In the genomic region with DNA sequence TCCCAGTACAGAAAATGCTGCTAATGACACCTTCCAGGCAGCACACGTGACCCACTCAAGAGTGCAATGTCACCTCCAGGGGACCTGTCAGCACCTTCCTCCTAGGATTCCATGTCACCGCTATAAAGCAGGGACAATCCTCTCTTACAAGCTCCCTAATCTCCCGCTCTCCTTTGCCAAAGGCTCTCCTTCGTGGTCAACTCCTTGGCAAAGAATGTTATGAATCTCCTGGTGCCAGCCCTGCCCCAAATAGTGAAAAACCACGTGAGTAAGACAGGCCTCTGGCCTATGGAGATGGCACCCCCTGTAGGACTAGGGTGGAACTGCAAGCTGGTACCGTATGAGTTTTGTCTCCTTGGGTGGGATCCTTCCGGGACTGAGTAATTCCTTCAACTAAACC, we compare ENCODE assay signal across 9 mouse cellular contexts. TPM values are rescaled to one million over a fixed set of nuclear protein-coding genes. Genes with fewer than 3 reads are reported as not detected.
DNase-seq lines count a peak whose midpoint lies in the region; ATAC-seq and TF ChIP-seq lines count a peak whose summit lies in the region.
"Had no signal": no experiment of that assay in that cellular context is flagged by ENCODE, and none has a peak within 500 bp of the region (broad histone marks: within the 10 kb centered on the region; RNA-seq: fewer than 3 reads in every experiment).

No protein-coding gene starts in this region.

- H3K9me3 ChIP-seq in kidney, embryonic 16.5 days (ENCODE audit: low read length) = no peaks in the 10 kb centered on the region
- no peaks in the 10 kb centered on the region for H3K9me3 ChIP-seq in MEL (replicated peaks; ENCODE audit: insufficient read depth, low read length)
- no peaks in the 10 kb centered on the region for H3K9me3 ChIP-seq in embryonic facial prominence, embryonic 10.5 days
- H3K9me3 ChIP-seq in limb, embryonic 11.5 days (ENCODE audit: control insufficient read depth, low read length) = no peaks in the 10 kb centered on the region
- no peaks in the 10 kb centered on the region for H3K9me3 ChIP-seq in forebrain, embryonic 15.5 days

- ATAC-seq in kidney, embryonic 16.5 days (ENCODE audit: low FRiP score, low TSS enrichment) = no peak
- no peak for ATAC-seq in limb, embryonic 11.5 days (ENCODE audit: insufficient number of reproducible peaks, low FRiP score, low TSS enrichment, low read depth)
- no peak for ATAC-seq in forebrain, embryonic 15.5 days (replicated peaks)

- no peak overlapping the region for H3K9ac ChIP-seq in kidney, embryonic 16.5 days (replicated peaks; ENCODE audit: low read length)
- H3K9ac ChIP-seq in MEL (ENCODE audit: control insufficient read depth, low read depth, low read length, poor library complexity, severe bottlenecking) = no peak overlapping the region
- no peak overlapping the region for H3K9ac ChIP-seq in limb, embryonic 11.5 days (ENCODE audit: low read length)
- H3K9ac ChIP-seq in forebrain, embryonic 15.5 days (replicated peaks) = no peak overlapping the region

- no peaks in the 10 kb centered on the region for H3K36me3 ChIP-seq in kidney, embryonic 16.5 days (ENCODE audit: insufficient read depth, low read length)
- no peaks in the 10 kb centered on the region for H3K36me3 ChIP-seq in MEL (ENCODE audit: control insufficient read depth in 1 of 2, insufficient read depth in 2 of 2, low read length in 2 of 2)
- H3K36me3 ChIP-seq in embryonic facial prominence, embryonic 10.5 days (replicated peaks) = no peaks in the 10 kb centered on the region
- H3K36me3 ChIP-seq in limb, embryonic 11.5 days (ENCODE audit: control insufficient read depth, insufficient read depth, low read length) = no peaks in the 10 kb centered on the region
- H3K36me3 ChIP-seq in forebrain, embryonic 15.5 days = no peaks in the 10 kb centered on the region

- no peaks in the 10 kb centered on the region for H3K27me3 ChIP-seq in kidney, embryonic 16.5 days (ENCODE audit: insufficient read depth, low read length)
- no peaks in the 10 kb centered on the region for H3K27me3 ChIP-seq in MEL (ENCODE audit: control insufficient read depth in 1 of 2, insufficient read depth in 2 of 2, low read length in 2 of 2)
- no peaks in the 10 kb centered on the region for H3K27me3 ChIP-seq in embryonic facial prominence, embryonic 10.5 days (replicated peaks; ENCODE audit: low read depth, poor library complexity, severe bottlenecking)
- H3K27me3 ChIP-seq in limb, embryonic 11.5 days (ENCODE audit: control insufficient read depth, insufficient read depth, low read length) = no peaks in the 10 kb centered on the region
- no peaks in the 10 kb centered on the region for H3K27me3 ChIP-seq in forebrain, embryonic 15.5 days

- H3K27ac ChIP-seq in kidney, embryonic 16.5 days (ENCODE audit: low read length) = no peak overlapping the region
- no peak overlapping the region for H3K27ac ChIP-seq in MEL (ENCODE audit: control insufficient read depth, low read depth, low read length)
- no peak overlapping the region for H3K27ac ChIP-seq in embryonic facial prominence, embryonic 10.5 days (replicated peaks)
- H3K27ac ChIP-seq in limb, embryonic 11.5 days (replicated peaks; ENCODE audit: low read depth, low read length) = no peak overlapping the region
- H3K27ac ChIP-seq in forebrain, embryonic 15.5 days (replicated peaks) = no peak overlapping the region

- peak; percentile 21 for DNase-seq in kidney, adult 9 months
- peak; percentile 11 for DNase-seq in MEL (ENCODE audit: low read depth, low spot score)
- peak; percentile 22 for DNase-seq in embryonic facial prominence, embryonic 10.5 days (ENCODE audit: low spot score)
- peak; percentile 41 for DNase-seq in limb, embryonic 11.5 days (ENCODE audit: low spot score)
- DNase-seq in thymus, postnatal 25 days = peak; percentile 11
- no peak for DNase-seq in right cerebral cortex, postnatal 36 days (ENCODE audit: low spot score in 2 of 2)

- peak; percentile 40 to 78 (median 42) for TF ChIP-seq CTCF in MEL (IDR thresholded peaks at IDR 0.05 in 2 of 3, conservative IDR thresholded peaks at IDR 0.05 in 1 of 3; ENCODE audit: control insufficient read depth in 1 of 3, insufficient read depth in 1 of 3, low read depth in 2 of 3, low read length in 3 of 3, poor library complexity in 1 of 3, severe bottlenecking in 1 of 3)

- no peaks in the 10 kb centered on the region for H3K4me1 ChIP-seq in kidney, embryonic 16.5 days (ENCODE audit: insufficient read depth, low read length)
- H3K4me1 ChIP-seq in MEL (ENCODE audit: control insufficient read depth in 1 of 2, insufficient read depth in 2 of 2, low read length in 2 of 2) = no peaks in the 10 kb centered on the region
- H3K4me1 ChIP-seq in embryonic facial prominence, embryonic 10.5 days = no peaks in the 10 kb centered on the region
- no peaks in the 10 kb centered on the region for H3K4me1 ChIP-seq in limb, embryonic 11.5 days (ENCODE audit: control insufficient read depth, insufficient read depth, low read length)
- no peaks in the 10 kb centered on the region for H3K4me1 ChIP-seq in forebrain, embryonic 15.5 days

- no peak overlapping the region for H3K4me3 ChIP-seq in kidney, embryonic 16.5 days (ENCODE audit: low read length)
- H3K4me3 ChIP-seq in MEL (ENCODE audit: control insufficient read depth in 1 of 2, insufficient read depth in 1 of 2, low read depth in 2 of 2, low read length in 2 of 2) = no peak overlapping the region
- H3K4me3 ChIP-seq in embryonic facial prominence, embryonic 10.5 days = no peak overlapping the region
- no peak overlapping the region for H3K4me3 ChIP-seq in limb, embryonic 11.5 days (ENCODE audit: low read depth, low read length)
- H3K4me3 ChIP-seq in forebrain, embryonic 15.5 days = no peak overlapping the region

- H3K79me2 ChIP-seq in MEL (ENCODE audit: control insufficient read depth, insufficient read depth, low read length, poor library complexity) = no peaks in the 10 kb centered on the region

- 65% methylated on average over 7 of the region's 7 CpGs for WGBS in kidney, embryonic 16.5 days
- 63% methylated on average over 7 of the region's 7 CpGs for WGBS in embryonic facial prominence, embryonic 10.5 days
- WGBS in limb, embryonic 11.5 days = 56% methylated on average over 7 of the region's 7 CpGs
- WGBS in forebrain, embryonic 15.5 days = 61% methylated on average over 7 of the region's 7 CpGs

- TF ChIP-seq POLR2A in MEL (IDR thresholded peaks at IDR 0.05; ENCODE audit: control insufficient read depth in 1 of 2, insufficient read depth in 1 of 2, low read depth in 1 of 2, low read length in 2 of 2, poor library complexity in 1 of 2) = no peak

- no peak; the same call in 1 of the 2 replicates for TF ChIP-seq RAD21 in MEL (IDR thresholded peaks at IDR 0.05; ENCODE audit: low read depth, low read length)

- no peak for TF ChIP-seq EP300 in MEL (IDR thresholded peaks at IDR 0.05; ENCODE audit: low read depth in 1 of 2, low read length in 2 of 2)

- H3K4me2 ChIP-seq in kidney, embryonic 16.5 days (replicated peaks; ENCODE audit: low read depth, low read length) = no peak overlapping the region
- H3K4me2 ChIP-seq in limb, embryonic 11.5 days (ENCODE audit: low read depth, severe bottlenecking) = no peak overlapping the region
- no peak overlapping the region for H3K4me2 ChIP-seq in forebrain, embryonic 15.5 days (replicated peaks)

TF ChIP-seq in MEL, 35 proteins besides CTCF, POLR2A, EP300 and RAD21 (continues in another document):
- TF ChIP-seq CHD1 (IDR thresholded peaks at IDR 0.05; ENCODE audit: low read depth, low read length) = no peak
- no peak for TF ChIP-seq MXI1 (IDR thresholded peaks at IDR 0.05; ENCODE audit: low read depth, low read length)
- TF ChIP-seq UBTF (IDR thresholded peaks at IDR 0.05; ENCODE audit: borderline replicate concordance, insufficient read depth, low read depth, low read length) = no peak
- no peak for TF ChIP-seq ETS1 (IDR thresholded peaks at IDR 0.05; ENCODE audit: low read depth, low read length)
- no peak for TF ChIP-seq POLR2AphosphoS2 (IDR thresholded peaks at IDR 0.05; ENCODE audit: low read length)
- no peak for TF ChIP-seq HCFC1 (IDR thresholded peaks at IDR 0.05; ENCODE audit: low read depth, low read length)

RNA-seq across cellular contexts. Expression of a gene that starts 16.3 kb away (rescaled TPM):
- not detected in 2 replicates for polyA plus RNA-seq in kidney, embryonic 16.5 days (2015; fragmentation: Nextera tagmentation; extraction: Ambion mirVana)
- not detected in 2 replicates for total RNA-seq in MEL (2012; rRNA removed)
- not detected for polyA plus RNA-seq in MEL (2012; ENCODE audit: insufficient read depth in 1 of 2, insufficient read length in 2 of 2, low read depth in 1 of 2, low replicate concordance in 2 of 2, missing spikeins in 1 of 2)
- not detected in 2 replicates for polyA plus RNA-seq in embryonic facial prominence, embryonic 10.5 days (2016; fragmentation: Nextera tagmentation; extraction: Ambion mirVana)
- not detected in 2 replicates for polyA plus RNA-seq in limb, embryonic 11.5 days (2014; fragmentation: Nextera tagmentation; extraction: Ambion mirVana)
- 0.31 and 0.33 TPM in 2 replicates for polyA plus RNA-seq in forebrain, embryonic 15.5 days (2015; fragmentation: Nextera tagmentation; extraction: Ambion mirVana)

RNA-seq across cellular contexts. Expression of a gene that starts 16.6 kb away (rescaled TPM):
- polyA plus RNA-seq in kidney, embryonic 16.5 days (2015; fragmentation: Nextera tagmentation; extraction: Ambion mirVana) = 0.73 and 0.81 TPM in 2 replicates
- not detected in 2 replicates for total RNA-seq in MEL (2012; rRNA removed)
- not detected for polyA plus RNA-seq in MEL (2012; ENCODE audit: insufficient read depth in 1 of 2, insufficient read length in 2 of 2, low read depth in 1 of 2, low replicate concordance in 2 of 2, missing spikeins in 1 of 2)
- 0.20 and 0.32 TPM in 2 replicates for polyA plus RNA-seq in embryonic facial prominence, embryonic 10.5 days (2016; fragmentation: Nextera tagmentation; extraction: Ambion mirVana)
- polyA plus RNA-seq in limb, embryonic 11.5 days (2014; fragmentation: Nextera tagmentation; extraction: Ambion mirVana) = 0.09 TPM in 1 of 2 replicates, not detected in the other
- polyA plus RNA-seq in forebrain, embryonic 15.5 days (2015; fragmentation: Nextera tagmentation; extraction: Ambion mirVana) = 0.43 TPM in 1 of 2 replicates, not detected in the other

RNA-seq across cellular contexts. Expression of a gene that starts 44.5 kb away (rescaled TPM):
- not detected in 2 replicates for polyA plus RNA-seq in kidney, embryonic 16.5 days (2015; fragmentation: Nextera tagmentation; extraction: Ambion mirVana)
- total RNA-seq in MEL (2012; rRNA removed) = not detected in 2 replicates
- not detected for polyA plus RNA-seq in MEL (2012; ENCODE audit: insufficient read depth in 1 of 2, insufficient read length in 2 of 2, low read depth in 1 of 2, low replicate concordance in 2 of 2, missing spikeins in 1 of 2)
- not detected in 2 replicates for polyA plus RNA-seq in embryonic facial prominence, embryonic 10.5 days (2016; fragmentation: Nextera tagmentation; extraction: Ambion mirVana)
- polyA plus RNA-seq in limb, embryonic 11.5 days (2014; fragmentation: Nextera tagmentation; extraction: Ambion mirVana) = not detected in 2 replicates
- polyA plus RNA-seq in forebrain, embryonic 15.5 days (2015; fragmentation: Nextera tagmentation; extraction: Ambion mirVana) = not detected in 2 replicates
- polyA plus RNA-seq: limb, embryonic 14.5 days had no signal

RNA-seq across cellular contexts. Expression of a gene that starts 50.7 kb away (rescaled TPM):
- polyA plus RNA-seq in kidney, embryonic 16.5 days (2015; fragmentation: Nextera tagmentation; extraction: Ambion mirVana) = not detected in 2 replicates
- total RNA-seq in MEL (2012; rRNA removed) = not detected in 2 replicates
- polyA plus RNA-seq in MEL (2012; ENCODE audit: insufficient read depth in 1 of 2, insufficient read length in 2 of 2, low read depth in 1 of 2, low replicate concordance in 2 of 2, missing spikeins in 1 of 2) = not detected
- not detected in 2 replicates for polyA plus RNA-seq in embryonic facial prominence, embryonic 10.5 days (2016; fragmentation: Nextera tagmentation; extraction: Ambion mirVana)
- not detected in 2 replicates for polyA plus RNA-seq in limb, embryonic 11.5 days (2014; fragmentation: Nextera tagmentation; extraction: Ambion mirVana)
- not detected in 2 replicates for polyA plus RNA-seq in forebrain, embryonic 15.5 days (2015; fragmentation: Nextera tagmentation; extraction: Ambion mirVana)
- polyA plus RNA-seq: limb, embryonic 14.5 days had no signal

Comparison
In these comparisons a context has a peak if more than half of its experiments do, and no peak if none do; other contexts are left out.
1. DNase-seq: peak in kidney, adult 9 months (single experiment), MEL (single experiment), embryonic facial prominence, embryonic 10.5 days (single experiment), limb, embryonic 11.5 days (single experiment) and thymus, postnatal 25 days (single experiment); none in right cerebral cortex, postnatal 36 days (0 of 2).